Mouse (Mus musculus): ENCODE measurements around the gene Onecut3. TPM values are rescaled to one million over a fixed set of nuclear protein-coding genes. Genes with fewer than 3 reads are reported as not detected.

The Onecut3 gene
- 0.05 and 0.09 TPM in 2 replicates for polyA plus RNA-seq (2015; fragmentation: Nextera tagmentation; extraction: Ambion mirVana)

- Histone ChIP-seq H3K27ac (ENCODE audit: low read depth, low read length) (no peak within 1 kb of the TSS; the same call in 1 of the 2 replicates), H3K9me3 (ENCODE audit: control insufficient read depth) (no peaks in the 10 kb centered on the region), H3K4me1 (replicated peaks; ENCODE audit: control insufficient read depth, insufficient read depth, low read length) (no peaks in the 10 kb centered on the region), H3K27me3 (replicated peaks; ENCODE audit: control insufficient read depth, insufficient read depth, low read length) (peaks cover 97% of the 10 kb centered on the region), H3K36me3 (ENCODE audit: control insufficient read depth, insufficient read depth) (no peaks in the 10 kb centered on the region), H3K9ac (ENCODE audit: low read depth, low read length) (no peak within 1 kb of the TSS), H3K4me2 (replicated peaks; ENCODE audit: low read depth) (peak within 1 kb of the TSS; percentile 62), H3K4me3 (ENCODE audit: low read depth, low read length) (peak within 1 kb of the TSS; percentile 35)
- no peak for ATAC-seq
- WGBS, result under 1% methylated on average over 27 of the region's 42 CpGs
- TF ChIP-seq CTCF (IDR thresholded peaks at IDR 0.05; ENCODE audit: low read depth), result peak; percentile 23; the same call in 1 of the 2 replicates
These were observed at the start of gene Onecut3 for GRCm38 (mm10) chr10:80494732-80495131. Onecut3 (plus strand) TSS chr10:80494835.

GRCm38 (mm10) chr10:80445052-80445451, 49.6 kb upstream of the Onecut3 start:
- Histone ChIP-seq H3K9ac (ENCODE audit: low read depth, low read length) (no peak overlapping the region), H3K27me3 (replicated peaks; ENCODE audit: control insufficient read depth, insufficient read depth, low read length) (no peaks in the 10 kb centered on the region), H3K4me1 (replicated peaks; ENCODE audit: control insufficient read depth, insufficient read depth, low read length) (no peaks in the 10 kb centered on the region; the same call in 1 of the 2 replicates), H3K36me3 (ENCODE audit: control insufficient read depth, insufficient read depth) (no peaks in the 10 kb centered on the region), H3K9me3 (ENCODE audit: control insufficient read depth) (no peaks in the 10 kb centered on the region), H3K27ac (ENCODE audit: low read depth, low read length) (no peak overlapping the region), H3K4me2 (replicated peaks; ENCODE audit: low read depth) (no peak overlapping the region), H3K4me3 (ENCODE audit: low read depth, low read length) (no peak overlapping the region)
- 75% methylated on average over 1 of the region's 1 CpGs for WGBS
- ATAC-seq, result no peak
- no peak for TF ChIP-seq CTCF (IDR thresholded peaks at IDR 0.05; ENCODE audit: low read depth)

GRCm38 (mm10) chr10:80445898-80446601, 48.6 kb upstream of the Onecut3 start:
- Histone ChIP-seq H3K27ac (ENCODE audit: low read depth, low read length) (no peak overlapping the region), H3K9me3 (ENCODE audit: control insufficient read depth) (no peaks in the 10 kb centered on the region), H3K4me3 (ENCODE audit: low read depth, low read length) (no peak overlapping the region), H3K36me3 (ENCODE audit: control insufficient read depth, insufficient read depth) (no peaks in the 10 kb centered on the region), H3K27me3 (replicated peaks; ENCODE audit: control insufficient read depth, insufficient read depth, low read length) (no peaks in the 10 kb centered on the region), H3K9ac (ENCODE audit: low read depth, low read length) (no peak overlapping the region), H3K4me1 (replicated peaks; ENCODE audit: control insufficient read depth, insufficient read depth, low read length) (no peaks in the 10 kb centered on the region; the same call in 1 of the 2 replicates), H3K4me2 (replicated peaks; ENCODE audit: low read depth) (0 out of 2 replicates have a peak overlapping the region, but pooled peaks have one; percentile 9)
- TF ChIP-seq CTCF (IDR thresholded peaks at IDR 0.05; ENCODE audit: low read depth), result peak; percentile 97
- peak; percentile 84 for ATAC-seq
- 7% methylated on average over 26 of the region's 26 CpGs for WGBS

GRCm38 (mm10) chr10:80450599-80450998, 44.0 kb upstream of the Onecut3 start:
- WGBS, result 10% methylated on average over 6 of the region's 6 CpGs
- ATAC-seq, result no peak
- Histone ChIP-seq H3K4me2 (replicated peaks; ENCODE audit: low read depth) (no peak overlapping the region), H3K4me1 (replicated peaks; ENCODE audit: control insufficient read depth, insufficient read depth, low read length) (no peaks in the 10 kb centered on the region; the same call in 1 of the 2 replicates), H3K9ac (ENCODE audit: low read depth, low read length) (no peak overlapping the region), H3K4me3 (ENCODE audit: low read depth, low read length) (no peak overlapping the region), H3K9me3 (ENCODE audit: control insufficient read depth) (no peaks in the 10 kb centered on the region), H3K27ac (ENCODE audit: low read depth, low read length) (no peak overlapping the region), H3K27me3 (replicated peaks; ENCODE audit: control insufficient read depth, insufficient read depth, low read length) (no peaks in the 10 kb centered on the region), H3K36me3 (ENCODE audit: control insufficient read depth, insufficient read depth) (no peaks in the 10 kb centered on the region)
- no peak for TF ChIP-seq CTCF (IDR thresholded peaks at IDR 0.05; ENCODE audit: low read depth)

- H3K27me3 ChIP-seq (replicated peaks; ENCODE audit: control insufficient read depth, insufficient read depth, low read length), result no peaks in the 10 kb centered on the region
- H3K9me3 ChIP-seq (ENCODE audit: control insufficient read depth), result no peaks in the 10 kb centered on the region
- no peak overlapping the region for H3K9ac ChIP-seq (ENCODE audit: low read depth, low read length)
- no peak for TF ChIP-seq CTCF (IDR thresholded peaks at IDR 0.05; ENCODE audit: low read depth)
- no peak overlapping the region for H3K4me2 ChIP-seq (replicated peaks; ENCODE audit: low read depth)
- H3K4me3 ChIP-seq (ENCODE audit: low read depth, low read length), result no peak overlapping the region
- no peaks in the 10 kb centered on the region for H3K4me1 ChIP-seq (replicated peaks; ENCODE audit: control insufficient read depth, insufficient read depth, low read length)
- no peak for ATAC-seq
- 63% methylated on average over 10 of the region's 10 CpGs for WGBS
- H3K27ac ChIP-seq (ENCODE audit: low read depth, low read length), result no peak overlapping the region
- H3K36me3 ChIP-seq (ENCODE audit: control insufficient read depth, insufficient read depth), result no peaks in the 10 kb centered on the region
These were observed 41.0 kb upstream of the Onecut3 start for GRCm38 (mm10) chr10:80453601-80454000.

- Histone ChIP-seq H3K4me2 (replicated peaks; ENCODE audit: low read depth) (no peak overlapping the region), H3K4me1 (replicated peaks; ENCODE audit: control insufficient read depth, insufficient read depth, low read length) (no peaks in the 10 kb centered on the region), H3K27ac (ENCODE audit: low read depth, low read length) (no peak overlapping the region), H3K9me3 (ENCODE audit: control insufficient read depth) (no peaks in the 10 kb centered on the region), H3K36me3 (ENCODE audit: control insufficient read depth, insufficient read depth) (no peaks in the 10 kb centered on the region), H3K4me3 (ENCODE audit: low read depth, low read length) (no peak overlapping the region), H3K27me3 (replicated peaks; ENCODE audit: control insufficient read depth, insufficient read depth, low read length) (no peaks in the 10 kb centered on the region), H3K9ac (ENCODE audit: low read depth, low read length) (no peak overlapping the region)
- WGBS, result 84% methylated on average over 5 of the region's 5 CpGs
- no peak for TF ChIP-seq CTCF (IDR thresholded peaks at IDR 0.05; ENCODE audit: low read depth)
- no peak for ATAC-seq
These were observed 39.9 kb upstream of the Onecut3 start for GRCm38 (mm10) chr10:80454781-80455180.
